Mouse (Mus musculus): ENCODE measurements around the gene Wdfy4.

DNA sequence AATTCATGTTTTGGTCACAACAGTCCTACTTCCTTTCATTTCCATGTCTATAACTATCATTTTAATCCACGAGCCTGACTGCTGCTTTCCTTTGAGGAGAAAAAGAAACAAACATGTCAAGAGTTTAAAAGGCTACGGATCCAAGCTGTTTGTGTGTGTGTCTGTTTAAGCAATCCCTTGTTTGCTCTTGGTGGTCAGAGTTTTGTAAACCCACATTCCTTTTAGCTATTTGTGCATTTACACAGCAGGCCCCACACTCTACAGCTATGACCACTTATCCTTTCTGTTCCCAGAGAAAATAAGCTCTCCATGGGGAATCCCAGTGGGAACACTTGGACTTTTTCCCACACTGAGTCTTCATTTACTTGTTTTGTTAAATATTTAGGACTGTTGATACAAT lies 269.9 kb downstream of the Wdfy4 start:
- TF ChIP-seq CTCF (IDR thresholded peaks at IDR 0.05; ENCODE audit: borderline replicate concordance, extremely low read depth, insufficient read depth, insufficient read length) (no peak), POLR2A (IDR thresholded peaks at IDR 0.05; ENCODE audit: borderline replicate concordance, extremely low read depth, insufficient read depth, insufficient read length, poor library complexity, severe bottlenecking) (no peak)

Data from brain, embryonic 14.5 days (tissue).